Mouse (Mus musculus) lung, postnatal 0 days (tissue): ENCODE measurements at regions not wholly inside any gene's neighbourhood (a gene's known extent, or its start where the extent isn't known, plus 50 kb on each side); places are given as distances from the start of the nearest gene placed in this dataset.

ENCODE experiments used
- ATAC-seq: fragments of 200-750 bp; cut with Nextera tagmentation; 2 replicates; pipeline ENCODE4 v1.8.0; 2017; ENCODE audit warnings: moderate library complexity
- DNase-seq: peaks from one replicate; pipeline ENCODE4 v3.0.0-alpha.2; 2016; ENCODE audit warnings: low spot score
- H3K27ac ChIP-seq: fragments of 300-500 bp; sonication (generic); 2 replicates; pipeline ENCODE4 v1.5.1; 2014; ENCODE audit warnings: antibody characterized with exemption, mild to moderate bottlenecking, low read length, mixed read lengths
- H3K27me3 ChIP-seq: fragments of 300-500 bp; sonication (generic); replicated peaks from 2 replicates; pipeline ENCODE4 v1.6.1; 2014; ENCODE audit warnings: low read length, mixed read lengths; ENCODE audit not compliant: insufficient read depth
- H3K36me3 ChIP-seq: fragments of 300-500 bp; sonication (generic); 2 replicates; pipeline ENCODE4 v1.6.1; 2014; ENCODE audit warnings: low read length, mixed read lengths; ENCODE audit not compliant: insufficient read depth
- H3K4me1 ChIP-seq: fragments of 300-500 bp; sonication (generic); 2 replicates; pipeline ENCODE4 v1.6.1; 2014; ENCODE audit warnings: antibody characterized with exemption, low read depth, low read length, mixed read lengths; ENCODE audit not compliant: insufficient read depth
- H3K4me2 ChIP-seq: fragments of 300-500 bp; sonication (generic); replicated peaks from 2 replicates; pipeline ENCODE4 v1.6.1; 2014; ENCODE audit warnings: low read depth, mild to moderate bottlenecking, low read length, moderate library complexity, mixed read lengths
- H3K4me3 ChIP-seq: fragments of 300-500 bp; sonication (generic); 2 replicates; pipeline ENCODE4 v1.5.1; 2014; ENCODE audit warnings: low read depth, low read length
- H3K9ac ChIP-seq: fragments of 300-500 bp; sonication (generic); replicated peaks from 2 replicates; pipeline ENCODE4 v1.6.1; 2014; ENCODE audit warnings: low read depth, mild to moderate bottlenecking
- H3K9me3 ChIP-seq: fragments of 300-500 bp; sonication (generic); 2 replicates; pipeline ENCODE4 v1.6.1; 2016; ENCODE audit warnings: low read length, mixed read lengths
- CTCF ChIP-seq: IDR thresholded peaks from 2 replicates; pipeline ENCODE4 v1.5.1; 2016; ENCODE audit warnings: antibody characterized with exemption, mild to moderate bottlenecking
- EP300 ChIP-seq: IDR thresholded peaks from 2 replicates; pipeline ENCODE4 v1.6.1; 2016; ENCODE audit warnings: antibody characterized with exemption, mild to moderate bottlenecking, control low read depth
- WGBS: fragments of 180-500 bp; shearing (Covaris S2); extraction: QIAGEN DNeasy Blood & Tissue Kit; methylation state at CpG from one replicate; pipeline ENCODE4 v1.1.7; 2014; 5-methylcytosine and 5-hydroxymethylcytosine counted together

- TF ChIP-seq CTCF = no peak
- H3K4me3 ChIP-seq = no peak overlapping the region
- 54% methylated on average over 4 of the region's 4 CpGs for WGBS
- no peaks in the 10 kb centered on the region for H3K27me3 ChIP-seq
- no peaks in the 10 kb centered on the region for H3K4me1 ChIP-seq
- no peaks in the 10 kb centered on the region for H3K36me3 ChIP-seq
- H3K27ac ChIP-seq = no peak overlapping the region; the same call in 1 of the 2 replicates
- H3K4me2 ChIP-seq = no peak overlapping the region
- DNase-seq = peak; percentile 24
- peak; percentile 43; the same call in 1 of the 2 replicates for ATAC-seq
- H3K9ac ChIP-seq = no peak overlapping the region
- 0 out of 2 replicates have a peak, but pooled peaks cover 2% of the 10 kb centered on the region for H3K9me3 ChIP-seq
These were observed 101.8 kb downstream of the Gm5426 start for GRCm38 (mm10) chr10:96238251-96238650.

- Histone ChIP-seq H3K9ac (no peak overlapping the region), H3K27me3 (no peaks in the 10 kb centered on the region), H3K4me2 (no peak overlapping the region), H3K27ac (no peak overlapping the region), H3K9me3 (0 out of 2 replicates have a peak, but pooled peaks cover 2% of the 10 kb centered on the region), H3K4me1 (no peaks in the 10 kb centered on the region), H3K4me3 (no peak overlapping the region), H3K36me3 (no peaks in the 10 kb centered on the region)
- DNase-seq (peak; percentile 71), ATAC-seq (peak; percentile 64)
- 64% methylated on average over 3 of the region's 3 CpGs for WGBS
- TF ChIP-seq CTCF = no peak
- peak; percentile 69 for TF ChIP-seq EP300
These were observed 102.4 kb downstream of the Gm5426 start for GRCm38 (mm10) chr10:96238850-96239249.

- DNase-seq (no peak), ATAC-seq (no peak)
- no peaks in the 10 kb centered on the region for H3K36me3 ChIP-seq
- no peak overlapping the region for H3K27ac ChIP-seq
- no peaks in the 10 kb centered on the region for H3K27me3 ChIP-seq
- TF ChIP-seq EP300 (no peak), CTCF (no peak)
- no peaks in the 10 kb centered on the region for H3K4me1 ChIP-seq
- no peak overlapping the region for H3K4me3 ChIP-seq
- H3K9me3 ChIP-seq = 0 out of 2 replicates have a peak, but pooled peaks cover 2% of the 10 kb centered on the region
- WGBS = 86% methylated on average over 4 of the region's 4 CpGs
- H3K4me2 ChIP-seq = no peak overlapping the region
- no peak overlapping the region for H3K9ac ChIP-seq
These were observed 104.2 kb downstream of the Gm5426 start for GRCm38 (mm10) chr10:96240591-96240990.

- DNase-seq = no peak
- Histone ChIP-seq H3K36me3 (no peaks in the 10 kb centered on the region), H3K9me3 (no peaks in the 10 kb centered on the region)
These were observed 117.3 kb downstream of the Gm5426 start for GRCm38 (mm10) chr10:96253671-96254070.

DNA sequence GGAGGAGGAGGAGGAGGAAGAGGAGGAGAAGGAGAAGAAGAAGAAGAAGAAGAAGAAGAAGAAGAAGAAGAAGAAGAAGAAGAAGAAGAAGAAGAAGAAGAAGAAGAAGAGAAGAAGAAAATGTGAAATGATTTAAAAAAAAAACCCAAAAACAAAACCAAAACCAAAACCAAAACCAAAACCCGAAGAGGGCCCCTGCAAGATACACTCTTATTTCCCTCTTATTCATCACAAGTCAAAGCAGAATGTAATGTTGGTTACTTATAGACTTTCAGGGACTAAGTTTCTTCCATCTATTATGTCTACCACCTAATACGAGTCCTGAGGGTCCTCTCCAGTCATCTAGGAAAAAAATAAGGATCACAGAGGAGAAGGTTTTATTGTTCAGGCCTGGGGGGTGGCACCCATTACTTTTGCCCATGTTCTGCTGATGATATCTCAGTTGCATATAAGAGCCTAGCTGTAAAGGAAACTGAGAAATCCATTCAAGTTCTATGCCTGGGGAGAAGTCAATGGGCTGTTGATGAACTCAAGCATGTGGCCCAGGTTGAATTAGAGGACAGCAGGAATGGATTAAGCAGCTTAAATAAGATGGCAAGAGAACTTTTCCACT lies 118.0 kb downstream of the Gm5426 start:
- WGBS = 72% methylated on average over 2 of the region's 2 CpGs
- Histone ChIP-seq H3K36me3 (no peaks in the 10 kb centered on the region), H3K9me3 (no peaks in the 10 kb centered on the region), H3K4me3 (no peak overlapping the region), H3K27me3 (no peaks in the 10 kb centered on the region), H3K4me1 (no peaks in the 10 kb centered on the region), H3K9ac (no peak overlapping the region), H3K27ac (no peak overlapping the region), H3K4me2 (no peak overlapping the region)
- ATAC-seq (no peak), DNase-seq (no peak)
- TF ChIP-seq CTCF = no peak
- no peak for TF ChIP-seq EP300

More at GRCm38 (mm10) chr10:96253671-96254070, 117.3 kb downstream of the Gm5426 start:
- Histone ChIP-seq H3K4me1 (no peaks in the 10 kb centered on the region), H3K9ac (no peak overlapping the region), H3K4me2 (no peak overlapping the region), H3K27ac (no peak overlapping the region), H3K4me3 (no peak overlapping the region), H3K27me3 (no peaks in the 10 kb centered on the region)
- TF ChIP-seq CTCF (no peak), EP300 (no peak)
- no peak for ATAC-seq

- Histone ChIP-seq H3K36me3 (no peaks in the 10 kb centered on the region), H3K9ac (no peak overlapping the region), H3K4me2 (no peak overlapping the region), H3K27ac (no peak overlapping the region), H3K4me1 (no peaks in the 10 kb centered on the region), H3K27me3 (no peaks in the 10 kb centered on the region), H3K9me3 (no peaks in the 10 kb centered on the region), H3K4me3 (no peak overlapping the region)
- 62% methylated on average over 7 of the region's 7 CpGs for WGBS
- ATAC-seq = no peak
- TF ChIP-seq EP300 (no peak), CTCF (no peak)
- DNase-seq = no peak
These were observed 121.5 kb downstream of the Gm5426 start for GRCm38 (mm10) chr10:96257935-96258334.
